Mouse (Mus musculus) lung, postnatal 0 days (tissue): ENCODE results near the gene Tubb3.

Experiments
- CTCF ChIP-seq: IDR thresholded peaks from 2 replicates; pipeline ENCODE4 v1.5.1; 2016; ENCODE audit warnings: antibody characterized with exemption, mild to moderate bottlenecking
- EP300 ChIP-seq: IDR thresholded peaks from 2 replicates; pipeline ENCODE4 v1.6.1; 2016; ENCODE audit warnings: antibody characterized with exemption, mild to moderate bottlenecking, control low read depth

- TF ChIP-seq CTCF (no peak), EP300 (no peak)
Measured at GRCm38 (mm10) chr8:123431616-123432365, 20.6 kb downstream of the Tubb3 start.
